Mouse (Mus musculus) brain, embryonic 14.5 days (tissue): ENCODE results near the gene Scimp.

Source experiments
- CTCF ChIP-seq: fragments of 200-500 bp; IDR thresholded peaks from 2 replicates; pipeline ENCODE4 v1.5.1; 2012; ENCODE audit warnings: inconsistent platforms, mild to moderate bottlenecking, moderate library complexity, borderline replicate concordance; ENCODE audit not compliant: insufficient read depth, insufficient read length; ENCODE audit errors: extremely low read depth
- POLR2A ChIP-seq: fragments of 200-500 bp; IDR thresholded peaks from 2 replicates; pipeline ENCODE4 v1.6.1; 2012; ENCODE audit warnings: mild to moderate bottlenecking, inconsistent platforms, borderline replicate concordance; ENCODE audit not compliant: poor library complexity, insufficient read depth, insufficient read length, severe bottlenecking; ENCODE audit errors: extremely low read depth

GRCm38 (mm10) chr11:70790874-70791551, 21.4 kb downstream of the Scimp start:
- no peak for TF ChIP-seq CTCF
- no peak for TF ChIP-seq POLR2A
